Mouse (Mus musculus): ENCODE data around the gene Tbx4.
A peak's percentile ranks its signal among the peaks of the same experiment; 100 is the strongest.

- TF ChIP-seq CTCF (IDR thresholded peaks at IDR 0.05; ENCODE audit: borderline replicate concordance, extremely low read depth, insufficient read depth, insufficient read length) (peak; percentile 46; the same call in 1 of the 2 replicates), POLR2A (IDR thresholded peaks at IDR 0.05; ENCODE audit: borderline replicate concordance, extremely low read depth, insufficient read depth, insufficient read length, poor library complexity, severe bottlenecking) (no peak)
Measured at GRCm38 (mm10) chr11:85850758-85851157, 35.5 kb upstream of the Tbx4 start.

All from brain, embryonic 14.5 days (tissue).